Mouse (Mus musculus) kidney, embryonic 16.5 days (tissue): ENCODE measurements around the gene Stau1. TPM values are rescaled to one million over a fixed set of nuclear protein-coding genes. Genes with fewer than 3 reads are reported as not detected.
"Not testable (repeated sequence)": the region's sequence is repeated elsewhere in the genome, so short reads cannot be mapped to it uniquely, and the experiment has no call there.

ENCODE experiments used
- ATAC-seq: fragments of 200-750 bp; cut with Nextera tagmentation; 2 replicates; pipeline ENCODE4 v1.8.0; 2017; ENCODE audit warnings: moderate TSS enrichment; ENCODE audit not compliant: low FRiP score, low TSS enrichment
- H3K27ac ChIP-seq: fragments of 300-500 bp; sonication (generic); 2 replicates; pipeline ENCODE4 v1.5.1; 2014; ENCODE audit warnings: low read length
- H3K27me3 ChIP-seq: fragments of 300-500 bp; sonication (generic); 2 replicates; pipeline ENCODE4 v1.6.1; 2014; ENCODE audit warnings: low read length, control low read depth, mixed read lengths; ENCODE audit not compliant: insufficient read depth
- H3K36me3 ChIP-seq: fragments of 300-500 bp; sonication (generic); 2 replicates; pipeline ENCODE4 v1.6.1; 2014; ENCODE audit warnings: low read length, control low read depth, mixed read lengths; ENCODE audit not compliant: insufficient read depth
- H3K4me1 ChIP-seq: fragments of 300-500 bp; sonication (generic); 2 replicates; pipeline ENCODE4 v1.6.1; 2014; ENCODE audit warnings: low read length, control low read depth, mixed read lengths; ENCODE audit not compliant: insufficient read depth
- H3K4me2 ChIP-seq: fragments of 300-500 bp; sonication (generic); replicated peaks from 2 replicates; pipeline ENCODE4 v1.6.1; 2014; ENCODE audit warnings: low read depth, low read length
- H3K4me3 ChIP-seq: fragments of 300-500 bp; sonication (generic); 2 replicates; pipeline ENCODE4 v1.5.1; 2014; ENCODE audit warnings: mild to moderate bottlenecking, low read length
- H3K9ac ChIP-seq: fragments of 300-500 bp; sonication (generic); replicated peaks from 2 replicates; pipeline ENCODE4 v1.6.1; 2014; ENCODE audit warnings: low read length
- H3K9me3 ChIP-seq: fragments of 300-500 bp; sonication (generic); 2 replicates; pipeline ENCODE4 v1.6.1; 2016; ENCODE audit warnings: low read length, control low read depth
- WGBS: fragments of 180-500 bp; shearing (Covaris S2); extraction: QIAGEN DNeasy Blood & Tissue Kit; methylation state at CpG from one replicate; pipeline ENCODE4 v1.1.7; 2014; 5-methylcytosine and 5-hydroxymethylcytosine counted together
- polyA plus RNA-seq: library from polyadenylated mRNA; unstranded; fragments of >200 nt; fragmentation: Nextera tagmentation; extraction: Ambion mirVana; gene quantifications from 2 replicates; pipeline ENCODE4 v1.2.1, GENCODE M21; 2015

Stau1 gene
- polyA plus RNA-seq, 1 experiment from 2014 or later, result 92.0 TPM

DNA sequence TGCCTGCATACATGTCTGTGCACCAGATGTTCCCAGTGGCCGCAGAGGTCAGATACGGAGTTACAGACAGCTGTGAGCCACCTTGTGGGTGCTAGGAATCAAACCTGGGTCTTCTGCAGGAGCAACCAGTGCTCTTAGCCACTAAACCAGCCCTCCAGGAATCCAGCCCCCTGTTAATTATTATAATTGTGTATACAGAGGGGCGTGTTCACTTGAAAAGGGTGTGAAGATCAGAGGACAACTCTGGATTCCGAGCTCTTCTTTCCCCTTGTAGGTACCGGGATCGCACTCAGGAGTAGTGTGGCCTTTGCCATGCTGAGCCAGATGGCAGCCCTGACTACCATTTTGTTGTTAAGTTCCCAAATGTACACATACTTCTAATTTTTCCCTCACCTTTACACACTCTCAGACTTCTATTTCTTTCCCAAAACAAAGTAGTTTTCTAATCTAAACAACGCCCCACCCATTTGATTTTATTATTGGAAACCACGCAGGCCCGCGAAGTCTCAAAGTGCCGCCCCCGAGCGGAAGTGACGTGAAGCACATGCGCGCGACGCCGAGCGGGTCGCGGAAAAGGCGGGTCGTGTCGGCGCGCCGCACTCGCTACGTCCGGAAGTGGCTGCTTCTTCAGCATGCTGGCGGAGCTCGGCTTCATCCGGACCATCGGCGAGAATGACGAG, 18.7 kb upstream of the Stau1 start, which contains the start of gene Ddx27:
Gene Ddx27, plus strand, starts transcription at position 492 of the 680 bp plus-strand sequence.
- H3K36me3 ChIP-seq, result peaks cover 14% of the 10 kb centered on the region
- no peaks in the 10 kb centered on the region for H3K27me3 ChIP-seq
- peak within 1 kb of the TSS; percentile 88 for H3K27ac ChIP-seq
- peak within 1 kb of the TSS; percentile 89 for H3K9ac ChIP-seq
- no peaks in the 10 kb centered on the region for H3K9me3 ChIP-seq
- ATAC-seq, result peak; percentile 93
- WGBS, result 2% methylated on average over 37 of the region's 37 CpGs
- peaks cover 17% of the 10 kb centered on the region for H3K4me1 ChIP-seq
- peak within 1 kb of the TSS; percentile 82 for H3K4me3 ChIP-seq
- H3K4me2 ChIP-seq, result peak within 1 kb of the TSS; percentile 93

DNA sequence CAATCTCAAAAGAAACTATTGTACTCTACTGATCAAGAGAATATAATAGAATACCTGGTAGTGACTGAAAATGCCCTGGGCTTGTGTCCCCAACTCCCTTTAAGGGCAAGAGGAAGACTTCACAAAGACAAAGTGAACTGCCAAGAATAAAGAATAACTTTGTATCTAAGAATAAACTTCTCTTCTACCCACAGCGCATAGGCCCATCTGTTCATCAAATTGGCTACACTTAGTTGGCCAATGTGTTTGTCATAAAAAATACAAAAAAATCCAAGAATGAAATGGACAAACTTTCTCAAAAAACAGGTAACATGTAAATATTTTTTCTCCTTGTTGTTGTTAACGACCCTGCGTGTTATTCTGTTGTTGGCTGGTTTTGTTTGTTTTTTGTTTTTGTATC, 14.4 kb upstream of the Stau1 start:
- H3K27ac ChIP-seq, result no peak overlapping the region
- H3K9me3 ChIP-seq, result no peaks in the 10 kb centered on the region
- peaks cover 4% of the 10 kb centered on the region; the same call in 1 of the 2 replicates for H3K4me1 ChIP-seq
- no peak overlapping the region for H3K4me3 ChIP-seq
- no peaks in the 10 kb centered on the region for H3K36me3 ChIP-seq
- ATAC-seq, result no peak
- no peaks in the 10 kb centered on the region for H3K27me3 ChIP-seq
- 87% methylated on average over 3 of the region's 3 CpGs for WGBS
- no peak overlapping the region for H3K9ac ChIP-seq
- H3K4me2 ChIP-seq, result no peak overlapping the region

DNA sequence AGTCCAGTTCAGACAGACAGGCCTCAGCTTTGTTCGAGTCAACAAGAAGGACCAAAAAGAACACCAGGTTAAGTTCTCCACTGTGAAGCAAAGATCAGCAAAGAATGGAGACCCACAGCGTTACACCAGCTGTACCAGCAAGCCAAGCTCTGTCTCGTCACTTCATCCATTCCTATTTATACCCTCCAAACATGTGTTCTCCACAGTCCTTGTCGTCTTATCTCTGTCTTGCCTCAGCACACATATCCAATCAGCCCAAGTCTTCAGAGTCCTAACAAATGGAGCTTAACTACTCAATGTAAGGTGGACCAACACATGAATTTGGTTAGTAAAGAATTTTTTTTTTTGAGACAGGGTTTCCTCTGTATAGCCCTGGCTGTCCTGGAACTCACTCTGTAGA, 13.4 kb upstream of the Stau1 start:
- Histone ChIP-seq H3K27me3 (no peaks in the 10 kb centered on the region), H3K9me3 (no peaks in the 10 kb centered on the region), H3K36me3 (no peaks in the 10 kb centered on the region), H3K9ac (no peak overlapping the region), H3K4me3 (no peak overlapping the region), H3K27ac (no peak overlapping the region), H3K4me2 (no peak overlapping the region), H3K4me1 (0 out of 2 replicates have a peak, but pooled peaks cover under 1% of the 10 kb centered on the region)
- ATAC-seq, result no peak
- 80% methylated on average over 4 of the region's 4 CpGs for WGBS

DNA sequence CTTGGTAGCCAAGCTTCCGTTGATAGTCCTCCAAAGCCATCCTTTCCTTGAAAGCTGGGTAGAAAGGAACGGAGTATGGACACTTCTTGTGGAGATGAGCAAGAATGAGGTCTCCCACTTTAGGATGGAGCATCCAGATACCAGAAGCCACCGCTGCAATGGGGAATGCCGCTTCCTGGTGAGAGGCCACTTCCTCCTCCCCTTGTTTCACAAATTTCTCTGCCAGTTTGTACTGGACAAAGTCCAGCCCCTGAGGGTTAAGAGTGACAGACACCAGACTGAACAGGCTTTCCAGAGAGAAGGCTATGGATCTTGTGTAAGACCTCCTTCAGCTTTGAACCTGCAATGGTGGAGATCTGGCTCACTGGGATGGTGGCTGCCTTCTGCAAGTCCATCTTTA, 11.5 kb upstream of the Stau1 start:
- H3K9me3 ChIP-seq, H3K36me3 ChIP-seq, H3K27ac ChIP-seq, H3K9ac ChIP-seq, H3K27me3 ChIP-seq, H3K4me3 ChIP-seq, H3K4me1 ChIP-seq, H3K4me2 ChIP-seq, ATAC-seq: not testable (repeated sequence)
- 71% methylated on average over 4 of the region's 4 CpGs for WGBS

DNA sequence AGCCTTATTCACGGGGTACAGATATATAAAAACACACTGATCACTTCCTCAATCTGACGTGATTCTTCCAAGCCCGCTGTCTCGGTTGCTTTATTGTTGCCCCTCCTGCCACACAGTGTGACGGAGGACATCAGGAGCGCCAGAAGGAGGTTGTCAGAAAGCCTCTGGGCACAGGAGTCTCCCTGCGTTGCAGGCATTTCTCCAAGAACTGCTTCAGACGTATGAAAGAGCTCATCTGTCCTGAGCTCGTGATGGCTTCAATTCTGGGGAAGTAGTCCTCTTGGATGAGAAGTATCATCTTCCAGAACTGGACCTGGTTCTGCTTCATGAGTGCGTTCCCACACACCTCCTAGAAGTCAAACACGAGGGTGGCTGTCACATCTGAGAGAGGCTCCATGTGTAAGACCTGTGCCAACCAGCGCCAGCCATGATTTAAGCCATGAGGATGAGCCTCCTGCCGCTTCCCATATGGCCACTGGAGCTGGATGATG, 10.9 kb upstream of the Stau1 start:
- WGBS, result 69% methylated on average over 13 of the region's 13 CpGs
- Histone ChIP-seq H3K27me3 (no peaks in the 10 kb centered on the region), H3K9me3 (no peaks in the 10 kb centered on the region), H3K36me3 (no peaks in the 10 kb centered on the region), H3K4me2 (no peak overlapping the region), H3K4me3 (no peak overlapping the region), H3K27ac (no peak overlapping the region), H3K9ac (no peak overlapping the region), H3K4me1 (no peaks in the 10 kb centered on the region)
- no peak for ATAC-seq

DNA sequence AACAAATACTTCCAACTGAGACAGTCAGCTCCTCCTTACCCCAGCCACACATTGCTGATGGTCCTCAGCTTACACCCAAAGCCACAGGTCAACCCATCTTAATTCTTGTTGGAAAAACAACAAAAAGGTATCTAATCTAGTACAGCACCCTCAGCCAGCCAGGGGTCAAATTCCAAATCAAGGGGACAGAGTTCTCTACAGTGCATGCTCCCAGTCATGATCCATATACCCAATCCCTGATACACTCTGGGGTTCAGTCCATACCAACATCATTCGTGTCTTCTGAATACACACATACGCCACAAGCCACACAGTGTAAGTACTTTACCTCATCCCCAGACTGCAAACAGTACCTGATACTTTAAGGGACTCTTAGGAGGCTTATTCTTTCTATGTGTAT, 10.3 kb upstream of the Stau1 start:
- WGBS, result 90% methylated on average over 2 of the region's 2 CpGs
- Histone ChIP-seq H3K9ac (no peak overlapping the region), H3K4me1 (no peaks in the 10 kb centered on the region), H3K27ac (no peak overlapping the region), H3K27me3 (no peaks in the 10 kb centered on the region), H3K4me3 (no peak overlapping the region), H3K36me3 (no peaks in the 10 kb centered on the region), H3K4me2 (no peak overlapping the region), H3K9me3 (no peaks in the 10 kb centered on the region)
- ATAC-seq, result no peak

DNA sequence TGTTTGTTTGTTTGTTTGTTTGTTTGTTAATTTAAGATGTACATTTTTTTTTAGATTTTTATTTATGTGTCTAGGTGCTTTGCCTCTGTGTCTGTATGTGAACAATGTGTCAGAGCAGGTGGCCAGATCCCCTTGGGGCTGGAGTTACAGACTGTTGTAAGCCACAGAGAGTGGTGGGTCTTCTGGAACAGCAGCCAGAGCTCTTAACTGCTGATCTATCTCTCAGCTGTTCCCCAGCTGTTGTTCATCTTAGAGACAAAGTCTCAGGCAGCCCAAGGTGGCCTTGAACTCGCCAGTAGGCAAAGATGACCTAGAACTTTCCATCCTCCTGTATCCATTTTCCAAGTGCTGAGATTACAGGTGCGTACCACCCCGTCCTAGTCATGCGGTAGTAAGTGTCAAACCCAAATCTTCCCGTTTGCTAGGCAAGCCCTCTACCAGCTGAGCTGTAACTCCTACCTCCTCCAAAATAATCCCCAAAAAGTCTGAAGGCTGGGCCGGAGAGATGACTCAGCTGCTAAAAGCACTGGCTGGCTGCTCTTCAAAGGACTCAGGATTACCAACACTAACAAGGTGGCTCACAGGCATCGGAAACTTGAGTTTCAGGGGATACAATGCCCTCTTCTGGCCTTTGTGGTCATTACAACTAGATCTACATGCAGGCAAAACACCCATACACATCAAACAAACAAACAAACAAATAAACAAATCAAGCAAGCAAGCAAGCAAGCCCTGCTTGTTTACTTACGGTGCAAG, 8.2 kb upstream of the Stau1 start:
- H3K27ac ChIP-seq, result no peak overlapping the region
- ATAC-seq, result no peak
- no peaks in the 10 kb centered on the region for H3K36me3 ChIP-seq
- no peak overlapping the region for H3K4me2 ChIP-seq
- H3K27me3 ChIP-seq, result no peaks in the 10 kb centered on the region
- H3K4me1 ChIP-seq, result no peaks in the 10 kb centered on the region
- 44% methylated on average over 8 of the region's 8 CpGs for WGBS
- no peak overlapping the region for H3K4me3 ChIP-seq
- no peak overlapping the region for H3K9ac ChIP-seq
- H3K9me3 ChIP-seq, result no peaks in the 10 kb centered on the region

DNA sequence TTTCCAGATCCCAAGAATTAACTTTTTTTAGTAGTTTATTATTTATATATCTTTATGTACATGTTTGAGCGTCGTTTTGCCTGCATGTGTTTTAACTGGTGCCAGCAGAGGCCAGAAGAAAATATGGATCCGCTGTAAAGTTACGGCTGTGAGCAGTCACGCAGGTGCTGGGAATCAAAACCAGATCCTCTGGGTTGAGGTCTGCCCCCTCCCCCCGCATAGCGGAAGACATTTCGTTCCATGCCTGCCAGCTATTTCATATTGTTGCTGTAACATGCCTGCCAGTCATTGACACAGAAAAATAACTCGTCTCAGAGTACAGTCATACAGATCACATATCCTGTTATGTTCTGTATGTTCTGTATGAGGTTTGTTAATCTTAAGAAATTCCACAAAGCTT, 5.4 kb upstream of the Stau1 start:
- H3K9me3 ChIP-seq, result no peaks in the 10 kb centered on the region
- H3K9ac ChIP-seq, result no peak overlapping the region
- ATAC-seq, result no peak
- no peaks in the 10 kb centered on the region for H3K27me3 ChIP-seq
- H3K36me3 ChIP-seq, result no peaks in the 10 kb centered on the region
- no peak overlapping the region for H3K4me2 ChIP-seq
- WGBS, result 80% methylated on average over 9 of the region's 9 CpGs
- no peak overlapping the region for H3K4me3 ChIP-seq
- H3K27ac ChIP-seq, result no peak overlapping the region
- H3K4me1 ChIP-seq, result peaks cover 4% of the 10 kb centered on the region; the same call in 1 of the 2 replicates

DNA sequence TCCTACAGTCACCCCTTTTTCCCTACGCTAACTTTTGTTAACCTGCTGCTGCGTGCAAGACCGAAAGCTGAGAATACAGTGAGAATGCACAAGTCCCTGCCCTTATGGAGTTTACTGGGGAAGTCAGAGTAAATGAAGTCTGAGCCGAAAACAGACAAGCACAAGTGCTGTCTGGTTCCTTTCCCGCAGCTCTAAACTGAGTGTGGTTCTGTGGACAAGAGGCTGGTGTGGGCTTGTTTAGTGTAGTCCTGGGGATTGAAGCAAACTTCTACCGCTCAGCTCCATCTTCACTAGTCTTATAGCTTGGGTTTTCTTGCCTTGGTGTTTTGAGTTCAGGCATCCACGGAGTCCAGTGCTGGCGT, 415 bp upstream of the Stau1 start:
- peak overlapping the region; percentile 51 for H3K27ac ChIP-seq
- no peaks in the 10 kb centered on the region for H3K27me3 ChIP-seq
- H3K36me3 ChIP-seq, result no peaks in the 10 kb centered on the region
- peak; percentile 32 for ATAC-seq
- H3K9ac ChIP-seq, result peak overlapping the region; percentile 59
- H3K4me2 ChIP-seq, result peak overlapping the region; percentile 47
- H3K4me3 ChIP-seq, result peak overlapping the region; percentile 96
- 40% methylated on average over 8 of the region's 8 CpGs for WGBS
- no peaks in the 10 kb centered on the region for H3K9me3 ChIP-seq
- peaks cover 38% of the 10 kb centered on the region for H3K4me1 ChIP-seq
